Mouse (Mus musculus) testis, adult 2 months (tissue): Measurements from ENCODE around the gene Slc11a1.

ENCODE experiments used
- CTCF ChIP-seq: fragments of 200-500 bp; IDR thresholded peaks from 2 replicates; pipeline ENCODE4 v1.5.1; 2012; ENCODE audit warnings: low read depth, mild to moderate bottlenecking, inconsistent platforms, low read length, moderate library complexity; ENCODE audit not compliant: control insufficient read depth, insufficient read depth, insufficient replicate concordance
- POLR2A ChIP-seq: fragments of 200-500 bp; IDR thresholded peaks from 2 replicates; pipeline ENCODE4 v1.6.1; 2012; ENCODE audit warnings: low read depth, mild to moderate bottlenecking, inconsistent platforms, low read length, moderate library complexity; ENCODE audit not compliant: control insufficient read depth

DNA sequence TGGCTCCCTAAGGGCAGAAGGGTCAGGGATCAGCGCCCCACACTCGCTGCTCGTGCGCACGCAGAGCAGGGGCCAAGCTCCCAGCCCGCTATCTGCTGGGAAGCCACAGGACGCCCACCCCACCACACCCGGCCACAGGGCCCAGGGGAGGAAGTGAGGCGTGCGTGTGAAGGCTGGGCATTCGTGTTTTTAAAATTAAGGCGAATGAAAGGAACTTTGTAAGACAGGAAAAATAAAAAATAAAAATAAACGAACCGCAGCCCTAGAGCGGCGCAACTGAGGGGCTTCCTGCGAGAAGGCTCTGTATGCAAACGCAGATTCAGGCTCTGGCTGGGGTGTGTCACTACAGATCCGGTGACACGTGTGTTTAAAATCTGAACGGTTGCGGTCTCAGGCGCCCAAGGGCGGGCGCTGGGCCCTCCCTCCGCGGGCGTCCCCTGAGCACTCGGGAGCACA is 14.9 kb downstream of the Slc11a1 start:
- TF ChIP-seq POLR2A (no peak), CTCF (no peak)
